Mouse (Mus musculus): Measurements from ENCODE around the gene Oas1c.
A peak's percentile ranks its signal among the peaks of the same experiment; 100 is the strongest.

Gene Oas1c

GRCm38 (mm10) chr5:120781646-120782045, 30.7 kb downstream of the Oas1c start:
- DNase-seq (ENCODE audit: low read depth, low spot score): peak; percentile 81

GRCm38 (mm10) chr5:120779922-120780321, 32.4 kb downstream of the Oas1c start:
- no peak for DNase-seq (ENCODE audit: low read depth, low spot score)

GRCm38 (mm10) chr5:120778941-120779340, 33.4 kb downstream of the Oas1c start:
- no peak for DNase-seq (ENCODE audit: low read depth, low spot score)

GRCm38 (mm10) chr5:120777478-120777877, 34.8 kb downstream of the Oas1c start, which contains the start of gene Oas3:
TSS of gene Oas3 (minus strand) at chr5:120777661.
- no peak for DNase-seq (ENCODE audit: low read depth, low spot score)

GRCm38 (mm10) chr5:120776801-120777200, 35.5 kb downstream of the Oas1c start:
- no peak for DNase-seq (ENCODE audit: low read depth, low spot score)

GRCm38 (mm10) chr5:120775287-120775985, 36.9 kb downstream of the Oas1c start:
- DNase-seq (ENCODE audit: low read depth, low spot score): no peak

GRCm38 (mm10) chr5:120769396-120769795, 42.9 kb downstream of the Oas1c start:
- no peak for DNase-seq (ENCODE audit: low read depth, low spot score)

GRCm38 (mm10) chr5:120765010-120765409, 47.3 kb downstream of the Oas1c start:
- peak; percentile 76 for DNase-seq (ENCODE audit: low read depth, low spot score)

- peak; percentile 88 for DNase-seq (ENCODE audit: low read depth, low spot score)
These were observed 50.4 kb downstream of the Oas1c start for GRCm38 (mm10) chr5:120761901-120762300.

- DNase-seq (ENCODE audit: low read depth, low spot score): no peak
These were observed 58.1 kb downstream of the Oas1c start for GRCm38 (mm10) chr5:120754215-120754614.

- no peak for DNase-seq (ENCODE audit: low read depth, low spot score)
These were observed 59.5 kb downstream of the Oas1c start for GRCm38 (mm10) chr5:120752786-120753185.

- DNase-seq (ENCODE audit: low read depth, low spot score): peak; percentile 85
These were observed 61.1 kb downstream of the Oas1c start for GRCm38 (mm10) chr5:120751206-120751605.

Measured in ZHBTc4 (cell line).